Mouse (Mus musculus): ENCODE measurements at regions not wholly inside any gene's neighbourhood (a gene's known extent, or its start where the extent isn't known, plus 50 kb on each side); places are given as distances from the start of the nearest gene placed in this dataset.

DNA sequence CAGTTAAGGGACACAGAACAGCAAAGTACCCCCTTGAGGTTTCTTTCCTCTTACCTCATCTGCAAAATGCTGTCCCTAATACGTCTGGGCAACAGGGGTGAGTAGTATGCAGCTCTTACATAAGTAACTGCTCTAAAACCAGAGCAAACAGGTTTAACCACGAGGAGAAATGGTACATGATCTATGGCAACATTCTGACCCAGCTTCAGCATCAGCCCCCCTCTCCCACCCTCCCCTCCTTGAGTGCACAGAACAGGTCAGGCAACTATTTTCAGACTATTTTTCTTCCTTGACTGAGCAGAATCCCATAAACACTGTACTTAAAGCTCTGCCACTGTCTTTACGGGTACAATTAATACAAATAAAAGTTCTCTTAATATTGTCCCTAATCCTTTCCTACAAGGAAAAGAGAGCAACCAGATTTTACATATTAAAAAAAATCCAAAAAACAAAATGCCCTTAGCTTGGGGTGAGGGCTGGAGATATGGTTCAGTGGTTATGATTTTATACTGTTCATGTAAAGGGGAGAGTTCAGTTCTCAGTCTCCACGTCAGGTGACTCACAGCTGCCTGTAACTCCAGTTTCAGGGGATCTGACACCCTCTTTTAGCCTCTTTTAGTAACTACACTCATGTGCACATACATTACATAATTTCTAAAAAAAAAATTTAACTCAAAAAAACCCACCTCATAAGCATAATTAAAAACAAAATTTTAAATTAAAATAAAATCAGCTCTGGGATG lies 69.1 kb upstream of the Spdye4c start:
- Histone ChIP-seq H3K4me1 (ENCODE audit: control insufficient read depth, insufficient read depth, low read length) (no peaks in the 10 kb centered on the region), H3K4me3 (replicated peaks; ENCODE audit: insufficient read depth, low read depth, low read length) (no peak overlapping the region), H3K27ac (ENCODE audit: insufficient read depth, low read length) (no peak overlapping the region), H3K27me3 (ENCODE audit: control insufficient read depth, insufficient read depth, low read length) (no peaks in the 10 kb centered on the region)
- no peak for TF ChIP-seq POLR2A (IDR thresholded peaks at IDR 0.05; ENCODE audit: borderline replicate concordance, insufficient read depth, low read length)
- no peak for TF ChIP-seq CTCF (IDR thresholded peaks at IDR 0.05; ENCODE audit: borderline replicate concordance, insufficient read depth, low read depth, low read length)
- DNase-seq = no peak
- WGBS = 85% methylated on average over 4 of the region's 4 CpGs

- no peaks in the 10 kb centered on the region for H3K4me1 ChIP-seq (ENCODE audit: control insufficient read depth, insufficient read depth, low read length)
- H3K4me3 ChIP-seq (replicated peaks; ENCODE audit: insufficient read depth, low read depth, low read length) = no peak overlapping the region
- no peak for TF ChIP-seq CTCF (IDR thresholded peaks at IDR 0.05; ENCODE audit: borderline replicate concordance, insufficient read depth, low read depth, low read length)
- TF ChIP-seq POLR2A (IDR thresholded peaks at IDR 0.05; ENCODE audit: borderline replicate concordance, insufficient read depth, low read length) = no peak
- WGBS = 46% methylated on average over 4 of the region's 4 CpGs
- H3K27me3 ChIP-seq (ENCODE audit: control insufficient read depth, insufficient read depth, low read length) = no peaks in the 10 kb centered on the region
- no peak for DNase-seq
- H3K27ac ChIP-seq (ENCODE audit: insufficient read depth, low read length) = no peak overlapping the region
Measured at GRCm38 (mm10) chr2:128523425-128524108, 67.4 kb upstream of the Spdye4c start.

GRCm38 (mm10) chr2:128526100-128526499 lies 64.9 kb upstream of the Spdye4c start:
- TF ChIP-seq POLR2A (IDR thresholded peaks at IDR 0.05; ENCODE audit: borderline replicate concordance, insufficient read depth, low read length) (no peak), CTCF (IDR thresholded peaks at IDR 0.05; ENCODE audit: borderline replicate concordance, insufficient read depth, low read depth, low read length) (no peak)
- no peaks in the 10 kb centered on the region for H3K4me1 ChIP-seq (ENCODE audit: control insufficient read depth, insufficient read depth, low read length)
- 89% methylated on average over 2 of the region's 2 CpGs for WGBS
- H3K4me3 ChIP-seq (replicated peaks; ENCODE audit: insufficient read depth, low read depth, low read length) = no peak overlapping the region
- DNase-seq = no peak
- no peaks in the 10 kb centered on the region for H3K27me3 ChIP-seq (ENCODE audit: control insufficient read depth, insufficient read depth, low read length)
- H3K27ac ChIP-seq (ENCODE audit: insufficient read depth, low read length) = no peak overlapping the region

- Histone ChIP-seq H3K4me3 (replicated peaks; ENCODE audit: insufficient read depth, low read depth, low read length) (no peak overlapping the region), H3K27ac (ENCODE audit: insufficient read depth, low read length) (no peak overlapping the region), H3K4me1 (ENCODE audit: control insufficient read depth, insufficient read depth, low read length) (no peaks in the 10 kb centered on the region), H3K27me3 (ENCODE audit: control insufficient read depth, insufficient read depth, low read length) (no peaks in the 10 kb centered on the region)
- 47% methylated on average over 3 of the region's 3 CpGs for WGBS
- TF ChIP-seq POLR2A (IDR thresholded peaks at IDR 0.05; ENCODE audit: borderline replicate concordance, insufficient read depth, low read length) = no peak
- no peak for TF ChIP-seq CTCF (IDR thresholded peaks at IDR 0.05; ENCODE audit: borderline replicate concordance, insufficient read depth, low read depth, low read length)
- DNase-seq = no peak
Measured at GRCm38 (mm10) chr2:128526883-128527344, 64.1 kb upstream of the Spdye4c start.

- 87% methylated on average over 3 of the region's 3 CpGs for WGBS
- DNase-seq = no peak
Measured at GRCm38 (mm10) chr2:128536294-128536693, 54.7 kb upstream of the Spdye4c start.

DNA sequence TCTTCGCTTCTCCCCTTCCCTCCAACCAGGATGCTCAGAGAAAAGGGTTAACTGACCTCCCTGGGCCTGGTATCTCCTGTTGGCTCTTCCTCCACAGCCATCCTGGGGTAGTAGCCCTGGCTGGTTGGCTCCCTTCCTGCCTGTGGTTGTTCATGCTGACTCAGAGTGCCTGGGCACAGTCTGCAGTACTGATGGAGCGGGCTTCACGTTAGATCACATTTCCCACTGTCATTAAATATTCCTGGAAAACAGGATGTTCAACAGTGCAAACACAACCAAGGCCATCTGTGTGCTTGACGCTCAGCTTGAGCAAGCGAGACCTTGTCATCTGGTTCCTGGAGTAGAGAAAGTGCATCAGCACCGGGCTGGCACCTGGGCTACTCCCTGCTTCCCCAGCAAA lies 53.6 kb upstream of the Spdye4c start:
- TF ChIP-seq CTCF (IDR thresholded peaks at IDR 0.05; ENCODE audit: borderline replicate concordance, insufficient read depth, low read depth, low read length) = no peak
- TF ChIP-seq POLR2A (IDR thresholded peaks at IDR 0.05; ENCODE audit: borderline replicate concordance, insufficient read depth, low read length) = no peak
- no peaks in the 10 kb centered on the region for H3K4me1 ChIP-seq (ENCODE audit: control insufficient read depth, insufficient read depth, low read length)
- no peak for DNase-seq
- no peak overlapping the region for H3K27ac ChIP-seq (ENCODE audit: insufficient read depth, low read length)
- WGBS = 35% methylated on average over 6 of the region's 6 CpGs
- H3K27me3 ChIP-seq (ENCODE audit: control insufficient read depth, insufficient read depth, low read length) = no peaks in the 10 kb centered on the region
- no peak overlapping the region for H3K4me3 ChIP-seq (replicated peaks; ENCODE audit: insufficient read depth, low read depth, low read length)

More at GRCm38 (mm10) chr2:128536294-128536693, 54.7 kb upstream of the Spdye4c start:
- TF ChIP-seq CTCF (IDR thresholded peaks at IDR 0.05; ENCODE audit: borderline replicate concordance, insufficient read depth, low read depth, low read length) (no peak), POLR2A (IDR thresholded peaks at IDR 0.05; ENCODE audit: borderline replicate concordance, insufficient read depth, low read length) (no peak)
- H3K4me1 ChIP-seq (ENCODE audit: control insufficient read depth, insufficient read depth, low read length) = no peaks in the 10 kb centered on the region
- H3K27me3 ChIP-seq (ENCODE audit: control insufficient read depth, insufficient read depth, low read length) = no peaks in the 10 kb centered on the region
- H3K27ac ChIP-seq (ENCODE audit: insufficient read depth, low read length) = no peak overlapping the region
- no peak overlapping the region for H3K4me3 ChIP-seq (replicated peaks; ENCODE audit: insufficient read depth, low read depth, low read length)

- H3K27me3 ChIP-seq (ENCODE audit: control insufficient read depth, insufficient read depth, low read length) = no peaks in the 10 kb centered on the region
- H3K4me1 ChIP-seq (ENCODE audit: control insufficient read depth, insufficient read depth, low read length) = no peaks in the 10 kb centered on the region
- H3K4me3 ChIP-seq (replicated peaks; ENCODE audit: insufficient read depth, low read depth, low read length) = no peak overlapping the region
- DNase-seq = no peak
- H3K27ac ChIP-seq (ENCODE audit: insufficient read depth, low read length) = no peak overlapping the region
- 65% methylated on average over 8 of the region's 8 CpGs for WGBS
- no peak for TF ChIP-seq POLR2A (IDR thresholded peaks at IDR 0.05; ENCODE audit: borderline replicate concordance, insufficient read depth, low read length)
- TF ChIP-seq CTCF (IDR thresholded peaks at IDR 0.05; ENCODE audit: borderline replicate concordance, insufficient read depth, low read depth, low read length) = no peak
Measured at GRCm38 (mm10) chr2:128538736-128539135, 52.3 kb upstream of the Spdye4c start.

All from cerebellum, adult 2 months (tissue).